Mouse (Mus musculus): ENCODE results near the gene Dok5.

Dok5 gene

DNA sequence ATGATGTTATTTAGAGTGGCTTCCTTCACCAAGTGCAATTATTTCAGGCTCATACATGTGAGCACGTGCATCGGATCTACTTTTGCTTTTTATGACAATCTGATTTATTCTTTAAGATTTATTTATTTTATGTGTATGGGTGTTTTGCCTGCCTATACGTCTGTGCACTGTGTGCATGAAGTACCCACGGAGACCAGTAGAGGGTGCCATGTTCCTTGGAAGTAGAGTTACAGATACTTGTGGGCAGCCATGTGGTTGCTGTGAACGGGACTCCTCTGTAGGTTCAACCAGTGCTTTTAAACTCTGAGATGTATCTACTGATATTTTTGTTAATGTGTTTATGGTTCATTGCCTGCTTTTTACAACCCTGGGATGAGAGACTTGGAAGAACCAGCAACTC is 132.4 kb downstream of the Dok5 start:
- no peak for DNase-seq

DNA sequence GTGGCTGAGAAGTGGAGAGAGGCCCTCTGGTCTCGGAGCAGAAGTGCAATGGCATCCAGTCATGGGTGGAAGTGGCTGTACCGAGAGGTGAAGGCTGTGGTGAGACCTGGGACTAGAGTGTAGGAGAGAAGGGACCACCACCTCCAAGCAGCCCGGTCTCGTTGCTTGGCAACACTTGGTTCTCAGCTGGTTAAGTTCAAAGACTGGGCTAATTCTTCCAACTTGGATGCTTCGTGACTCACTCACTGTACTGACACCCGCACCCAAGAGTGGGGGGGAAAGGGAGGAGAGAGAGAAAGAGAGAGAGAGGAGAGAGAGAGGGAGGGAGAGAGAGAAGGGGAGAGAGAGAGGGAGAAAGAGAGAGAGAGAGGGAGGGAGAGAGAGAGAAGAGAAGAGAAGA is 133.2 kb downstream of the Dok5 start:
- DNase-seq, result no peak

DNA sequence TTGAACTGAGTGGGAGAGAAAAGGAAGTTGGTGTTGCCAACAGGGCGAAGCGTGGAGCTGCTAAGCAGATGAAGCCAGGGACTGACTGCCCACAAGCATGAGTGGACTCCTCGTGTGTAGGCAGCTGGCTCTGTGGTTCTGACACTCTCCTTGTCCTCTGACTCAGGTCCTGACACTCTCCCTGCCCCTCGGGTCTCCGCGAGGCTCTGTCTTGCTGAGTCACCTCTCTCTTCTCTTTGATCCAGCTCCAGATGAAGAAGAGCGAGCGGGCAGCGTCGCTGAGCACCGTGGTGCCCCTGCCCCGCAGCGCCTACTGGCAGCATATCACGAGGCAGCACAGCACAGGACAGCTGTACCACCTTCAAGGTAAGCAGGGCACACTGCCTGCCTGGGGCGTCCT is 139.0 kb downstream of the Dok5 start:
- no peak for DNase-seq

DNA sequence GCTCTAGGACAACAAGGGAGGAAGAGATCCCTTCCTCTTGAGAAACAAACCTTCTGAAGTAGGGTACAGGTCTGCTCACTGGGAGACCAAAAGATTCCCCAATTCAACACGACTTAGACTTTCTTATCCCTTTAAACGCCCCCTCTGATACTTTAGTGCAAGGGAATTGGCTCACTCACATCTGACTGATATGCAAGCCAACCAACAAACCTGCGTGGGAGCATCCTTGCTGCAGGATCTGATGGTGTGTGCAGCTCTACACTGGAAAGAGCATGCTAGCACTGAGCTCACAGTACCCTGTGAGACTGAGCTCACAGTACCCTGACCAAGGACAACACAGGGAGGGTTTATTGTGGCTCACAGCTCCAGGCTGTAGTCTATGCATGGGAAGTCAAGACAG is 139.9 kb downstream of the Dok5 start:
- DNase-seq, result no peak

DNA sequence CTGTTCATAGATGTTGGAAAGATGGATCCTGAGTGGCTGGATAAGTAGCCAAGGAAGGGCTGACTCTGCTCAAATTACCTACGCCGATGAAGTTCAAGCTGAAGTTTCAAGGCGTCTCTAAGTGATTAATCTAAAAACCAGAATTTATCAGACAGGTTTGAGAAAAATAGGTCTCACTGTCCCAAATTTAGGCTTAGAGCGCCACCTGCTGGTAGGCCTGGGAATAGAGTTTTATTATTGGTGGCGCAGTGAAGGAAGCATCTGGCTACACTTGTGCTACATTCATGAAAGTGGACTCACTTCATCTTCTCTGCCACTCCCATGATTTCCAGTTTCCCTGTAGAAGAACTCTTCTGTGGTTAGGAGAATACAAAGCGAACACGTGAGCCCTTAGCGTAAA is 141.8 kb downstream of the Dok5 start:
- DNase-seq, result peak; percentile 47

DNA sequence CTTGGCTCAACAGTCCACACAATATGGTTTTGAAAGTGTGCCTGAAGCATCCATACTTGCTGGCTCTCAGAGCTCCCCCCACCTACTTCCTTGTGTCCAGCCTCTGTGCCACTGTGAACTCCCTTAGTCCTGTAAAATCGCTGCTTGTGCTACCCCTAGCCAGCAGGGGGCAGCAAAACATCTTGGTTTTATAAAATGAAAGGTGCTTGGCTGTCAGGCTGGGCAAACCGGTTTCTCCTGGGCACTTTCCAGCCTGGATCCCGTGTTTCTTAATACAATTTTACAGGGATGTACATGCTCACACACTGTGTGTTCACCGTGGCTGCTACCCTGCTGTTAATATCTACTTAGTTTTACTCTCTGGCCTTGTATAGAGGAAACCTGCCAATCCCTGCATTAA is 145.9 kb downstream of the Dok5 start:
- peak; percentile 62 for DNase-seq

DNA sequence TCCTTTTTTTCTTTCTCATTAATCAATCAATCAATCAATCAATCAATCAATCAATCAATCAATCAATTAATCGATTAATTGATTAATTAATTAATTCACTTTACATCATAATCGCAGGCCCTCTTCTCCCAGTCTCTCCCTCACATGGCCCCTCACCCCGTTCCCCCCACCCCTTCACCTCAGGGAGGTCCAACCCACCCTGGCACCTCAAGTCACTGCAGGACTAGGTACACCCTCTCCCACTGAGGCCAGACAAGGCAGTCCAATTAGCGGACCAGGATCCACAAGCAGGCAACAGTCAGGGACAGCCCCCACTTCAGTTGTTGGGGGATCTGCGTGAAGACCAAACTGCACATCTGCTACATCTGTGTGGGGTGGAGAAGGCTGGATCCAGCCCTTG is 146.3 kb downstream of the Dok5 start:
- no peak for DNase-seq

DNA sequence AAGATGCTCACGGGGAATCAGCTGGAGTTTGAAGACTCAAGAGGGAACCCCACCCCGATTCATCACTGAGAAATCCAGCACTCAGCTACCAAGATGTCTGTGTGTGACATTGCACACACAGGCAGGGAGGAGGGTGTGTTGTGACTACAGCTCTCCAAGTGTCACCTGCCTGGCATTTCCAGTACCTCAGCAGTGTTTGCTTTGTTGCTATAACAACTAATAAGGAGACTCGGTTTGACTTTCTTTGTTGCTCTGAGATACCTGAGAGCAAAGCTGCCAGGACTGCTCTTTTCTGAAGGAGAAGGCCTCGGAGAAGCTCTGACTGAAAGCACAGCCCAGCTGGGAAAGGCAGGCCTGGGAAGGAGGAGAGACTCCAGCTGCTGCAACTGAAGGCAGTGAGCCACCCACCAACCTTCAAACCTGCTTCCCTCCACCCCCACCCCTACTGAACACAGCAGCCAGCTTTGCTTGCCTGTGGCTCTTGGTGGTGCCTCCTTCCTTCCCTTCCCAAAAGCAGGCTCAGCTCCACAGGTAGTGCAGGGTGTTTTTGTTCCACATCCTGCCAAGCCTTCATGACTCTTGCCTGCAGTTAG is 152.7 kb downstream of the Dok5 start:
- DNase-seq, result no peak

DNA sequence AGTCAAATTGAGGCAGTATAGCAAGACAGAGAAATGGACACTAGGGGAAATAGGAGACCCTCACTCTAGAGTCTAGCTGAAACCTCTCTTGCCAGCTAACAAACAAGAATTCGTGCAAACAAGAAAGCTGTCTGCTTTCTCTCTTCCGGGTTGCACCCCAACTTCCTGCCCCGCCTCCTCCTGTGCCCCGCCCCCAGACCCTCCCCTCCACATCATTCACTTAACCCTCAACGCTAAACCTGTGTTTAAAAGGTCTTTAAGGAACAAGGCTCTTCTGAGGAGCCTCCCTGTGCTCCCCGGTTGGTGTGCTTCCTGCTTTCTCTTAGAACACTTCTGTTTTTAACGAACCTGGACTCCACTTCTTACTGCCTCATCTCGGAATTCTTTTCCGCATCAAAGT is 156.4 kb downstream of the Dok5 start:
- DNase-seq, result no peak

DNA sequence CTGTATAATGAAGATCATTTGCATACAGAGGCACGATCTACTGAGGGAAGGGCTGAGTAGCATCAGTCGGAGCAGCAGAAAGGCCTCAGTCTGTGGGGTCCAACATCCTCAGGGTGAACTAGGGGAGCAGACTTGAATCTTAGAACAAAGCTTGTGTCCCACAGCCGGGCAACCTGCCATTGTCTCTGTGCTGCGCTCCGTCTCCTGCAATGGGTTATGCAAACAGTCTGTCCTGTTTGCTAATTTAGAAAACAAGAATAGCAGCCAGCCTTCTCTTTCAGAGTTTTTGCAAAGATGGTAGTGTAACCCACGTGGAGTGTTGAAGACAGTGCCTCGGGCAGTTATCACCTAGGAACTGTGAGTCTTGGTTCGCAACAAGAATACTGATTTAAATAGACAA is 163.5 kb downstream of the Dok5 start:
- DNase-seq, result no peak

DNA sequence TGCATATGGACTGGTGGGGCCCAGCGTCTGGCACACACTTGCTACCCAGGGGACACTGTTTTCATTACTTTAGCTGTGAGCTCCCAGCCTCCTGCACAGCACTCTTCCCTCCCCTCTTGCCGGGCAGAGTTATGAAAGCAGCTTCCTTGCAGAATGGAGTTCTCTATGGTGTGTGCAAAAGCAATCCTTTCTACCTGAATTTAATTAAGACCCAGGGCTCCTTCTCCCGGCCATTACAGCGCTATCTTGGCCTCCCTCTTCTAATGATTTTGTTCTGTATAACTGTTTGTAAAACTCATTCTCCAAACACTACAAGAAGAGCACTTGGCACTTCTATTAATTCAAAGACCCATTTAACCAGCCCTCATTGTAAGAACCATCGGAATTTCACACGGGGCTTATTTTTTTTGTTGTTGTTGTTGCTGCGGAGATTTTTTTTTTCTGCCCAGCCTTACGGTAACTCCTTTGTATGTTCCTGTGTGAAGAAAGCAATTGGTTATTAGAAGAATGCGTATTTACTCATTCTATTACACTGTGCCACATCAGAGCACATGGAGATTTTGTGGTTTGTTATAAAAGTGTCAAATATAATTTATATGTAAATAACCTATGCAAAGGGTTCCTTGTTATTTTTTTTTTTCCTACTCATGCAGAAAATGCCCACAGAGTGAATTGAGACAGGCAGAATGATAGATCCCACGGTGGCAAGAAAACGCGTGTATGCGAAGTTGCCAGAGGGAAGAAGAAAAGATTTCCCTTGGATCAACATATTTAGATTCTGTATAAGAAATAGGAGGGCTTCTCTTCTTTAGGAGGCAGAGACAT is 170.8 kb downstream of the Dok5 start:
- no peak for DNase-seq

DNA sequence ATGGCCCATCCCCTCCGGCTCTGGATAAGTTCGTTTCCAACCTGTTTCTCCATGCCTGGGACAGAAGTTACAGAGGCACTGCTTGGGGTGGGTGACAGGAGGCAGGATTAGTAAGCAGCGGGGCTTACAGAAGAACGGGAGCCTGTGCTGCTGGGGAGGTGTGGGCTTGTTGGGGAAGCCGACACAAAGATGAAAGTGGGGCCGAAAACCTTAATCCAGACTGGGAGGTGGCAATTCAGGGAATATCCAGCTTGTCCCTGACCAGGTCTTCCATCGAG is 171.4 kb downstream of the Dok5 start:
- no peak for DNase-seq

DNA sequence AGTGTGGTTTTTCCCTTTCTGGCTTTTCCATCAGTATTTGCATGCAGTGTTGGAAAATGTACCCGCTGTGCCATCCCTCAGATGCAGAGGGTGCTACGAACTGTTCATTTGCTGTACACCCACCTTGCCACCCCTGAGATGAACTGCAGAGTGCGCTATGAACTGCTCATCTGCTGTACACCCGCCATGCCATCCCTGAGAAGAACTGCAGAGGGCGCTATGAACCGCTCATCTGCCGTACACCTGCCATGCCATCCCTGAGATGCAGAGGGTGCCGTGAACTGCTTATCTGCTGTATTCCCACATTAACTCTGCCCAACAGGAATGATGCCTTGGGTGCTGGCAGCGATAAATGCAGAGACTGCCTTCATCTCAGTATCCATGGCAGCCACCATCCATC is 171.8 kb downstream of the Dok5 start:
- DNase-seq, result no peak

DNA sequence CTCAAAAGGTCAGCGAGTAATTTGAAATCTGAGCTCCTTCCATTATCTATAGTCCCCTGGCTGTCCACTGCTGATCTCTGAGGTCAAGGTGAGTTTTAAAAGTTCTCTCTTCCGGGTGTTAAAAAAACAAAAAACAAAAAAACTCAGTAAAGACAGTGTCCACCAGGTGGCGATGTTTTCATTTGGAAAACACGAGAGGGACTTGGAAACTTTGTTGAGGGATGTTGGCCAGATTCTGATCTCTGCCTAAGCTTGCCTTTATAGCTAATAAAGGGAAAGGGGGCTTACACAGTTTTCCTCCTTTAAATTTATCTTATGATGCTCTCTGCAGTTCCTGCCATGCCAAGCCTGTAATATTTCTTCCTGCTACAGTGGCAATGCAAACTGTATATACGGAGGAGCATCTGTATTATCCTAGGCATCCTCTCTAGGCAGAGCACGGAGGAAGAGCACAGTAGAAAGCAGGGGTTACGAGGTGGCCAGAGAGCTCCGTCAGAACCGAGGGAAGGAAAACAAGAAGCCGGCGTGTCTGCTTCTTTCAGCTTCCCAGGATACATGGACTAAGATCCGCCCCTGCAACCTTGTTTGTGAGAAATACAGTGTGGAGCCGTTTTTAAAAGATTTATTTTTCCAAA is 181.1 kb downstream of the Dok5 start:
- DNase-seq, result no peak

DNA sequence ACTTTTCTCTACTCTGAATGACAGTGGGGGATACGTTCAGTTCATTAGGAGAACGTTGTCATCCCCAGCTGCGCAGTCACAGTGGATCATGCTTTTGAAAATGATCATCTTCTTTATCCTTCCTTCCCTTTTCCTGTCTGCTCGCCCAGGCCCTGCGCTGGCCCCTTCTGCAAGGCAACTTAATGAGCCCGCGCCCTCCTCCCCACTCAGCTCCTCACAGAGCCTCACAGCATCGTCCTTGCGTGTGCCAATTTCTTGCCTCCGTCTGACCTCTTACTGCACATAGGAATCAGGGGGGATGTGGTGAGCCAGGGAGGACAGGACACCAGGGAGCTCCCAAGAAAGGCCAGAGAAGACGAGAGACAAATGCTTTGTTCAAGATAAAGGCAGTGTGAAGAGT is 182.3 kb downstream of the Dok5 start:
- no peak for DNase-seq

DNA sequence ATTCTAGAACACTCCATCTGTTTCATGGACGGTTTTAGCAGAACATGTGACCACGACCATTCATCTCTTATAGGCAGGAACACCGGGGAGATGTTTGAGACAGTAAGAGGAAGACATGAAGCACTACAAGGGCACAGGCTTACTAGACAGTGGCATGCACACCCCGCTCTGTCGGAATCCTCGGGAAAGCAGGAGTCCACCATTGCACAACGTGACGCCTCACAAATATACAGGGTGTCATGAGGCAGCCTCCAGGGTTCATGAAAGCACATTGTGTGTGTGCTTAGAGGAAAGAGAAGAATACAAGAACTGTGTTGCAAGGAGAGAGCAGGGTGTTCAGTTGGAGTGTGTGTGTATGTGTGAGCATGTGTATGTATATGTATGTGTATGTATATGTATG is 184.0 kb downstream of the Dok5 start:
- no peak for DNase-seq

DNA sequence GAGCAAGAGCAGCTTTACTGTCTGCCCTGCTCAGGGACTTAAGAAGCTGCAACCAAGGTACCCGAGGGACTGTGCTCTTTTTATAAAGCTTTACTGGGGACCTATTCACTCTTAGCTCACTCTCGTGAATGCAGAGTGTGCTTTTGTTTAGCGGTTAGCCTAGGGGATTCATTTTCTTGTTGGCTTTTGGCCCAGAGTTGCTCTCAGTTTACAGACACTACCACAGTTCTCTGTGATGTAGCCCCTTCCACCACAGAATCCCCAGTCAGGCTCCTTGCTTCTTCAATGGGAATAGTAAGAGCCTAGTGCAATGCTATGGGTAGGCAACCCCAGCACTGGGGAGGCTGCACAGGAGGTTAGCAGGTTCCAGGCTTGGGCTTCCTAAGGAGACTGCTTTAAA is 190.7 kb downstream of the Dok5 start:
- no peak for DNase-seq

DNA sequence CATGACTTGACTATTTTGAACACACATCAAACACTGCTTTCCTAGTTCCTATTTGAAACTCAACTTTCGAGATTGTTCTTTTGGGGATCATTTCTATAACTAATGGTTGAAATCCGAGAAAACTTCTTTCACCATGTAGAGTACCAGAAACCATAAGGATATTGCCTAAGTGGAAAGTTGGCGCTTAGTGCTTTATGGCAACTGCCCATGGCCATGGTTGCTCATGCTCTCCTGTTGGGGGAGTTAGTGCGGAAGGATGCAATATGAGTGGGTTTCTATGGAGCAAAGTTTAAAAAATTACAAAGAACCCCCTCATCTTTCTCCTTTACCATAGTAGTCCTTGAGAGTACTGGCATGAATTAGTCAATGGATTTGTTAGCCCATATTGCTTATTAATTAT is 192.5 kb downstream of the Dok5 start:
- no peak for DNase-seq

DNA sequence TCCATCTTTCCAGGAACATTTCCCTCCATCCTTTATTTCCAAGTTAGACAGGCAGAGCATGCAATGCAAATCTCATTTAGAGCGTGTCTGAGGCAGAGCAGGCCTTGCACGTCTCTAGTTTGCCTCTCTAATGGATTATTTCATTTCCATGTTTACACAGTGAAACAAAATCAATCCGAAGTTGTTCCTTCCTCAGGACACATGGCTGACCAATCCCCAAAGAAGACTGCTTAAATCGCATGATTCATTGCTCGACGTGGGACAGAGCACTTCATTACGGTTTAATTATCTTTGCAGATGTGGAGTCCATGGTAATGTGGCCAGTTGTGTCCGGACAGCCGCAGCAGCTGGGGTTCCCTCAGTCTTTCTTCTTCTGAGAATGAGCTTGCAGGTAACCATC is 194.6 kb downstream of the Dok5 start:
- no peak for DNase-seq
